Mouse (Mus musculus) heart, postnatal 0 days (tissue): ENCODE measurements around the gene Mef2a. TPM values are rescaled to one million over a fixed set of nuclear protein-coding genes. Genes with fewer than 3 reads are reported as not detected.

Experiments used
- ATAC-seq: fragments of 200-750 bp; cut with Nextera tagmentation; 2 replicates; pipeline ENCODE4 v1.8.0; 2017; ENCODE audit warnings: low read depth, moderate number of reproducible peaks, moderate library complexity; ENCODE audit not compliant: insufficient read depth
- DNase-seq: peaks from one replicate; pipeline ENCODE4 v3.0.0-alpha.2; 2016; ENCODE audit warnings: low spot score
- H3K27ac ChIP-seq: fragments of 300-500 bp; sonication (generic); 2 replicates; pipeline ENCODE4 v1.5.1; 2014; ENCODE audit warnings: low read depth, mild to moderate bottlenecking
- H3K27me3 ChIP-seq: fragments of 300-500 bp; sonication (generic); 2 replicates; pipeline ENCODE4 v1.6.1; 2014; ENCODE audit warnings: low read length, mixed read lengths; ENCODE audit not compliant: control insufficient read depth, insufficient read depth
- H3K36me3 ChIP-seq: fragments of 300-500 bp; sonication (generic); replicated peaks from 2 replicates; pipeline ENCODE4 v1.6.1; 2014; ENCODE audit warnings: low read length, mixed read lengths; ENCODE audit not compliant: control insufficient read depth, insufficient read depth
- H3K4me1 ChIP-seq: fragments of 300-500 bp; sonication (generic); 2 replicates; pipeline ENCODE4 v1.6.1; 2014; ENCODE audit warnings: antibody characterized with exemption; ENCODE audit not compliant: control insufficient read depth, insufficient read depth
- H3K4me2 ChIP-seq: fragments of 300-500 bp; sonication (generic); 2 replicates; pipeline ENCODE4 v1.6.1; 2014; ENCODE audit warnings: low read depth, mild to moderate bottlenecking, low read length, moderate library complexity
- H3K4me3 ChIP-seq: fragments of 300-500 bp; sonication (generic); 2 replicates; pipeline ENCODE4 v1.5.1; 2014; ENCODE audit warnings: low read depth, low read length
- H3K9ac ChIP-seq: fragments of 300-500 bp; sonication (generic); replicated peaks from 2 replicates; pipeline ENCODE4 v1.6.1; 2014; ENCODE audit warnings: low read depth, low read length, mixed read lengths
- H3K9me3 ChIP-seq: fragments of 300-500 bp; sonication (generic); replicated peaks from 2 replicates; pipeline ENCODE4 v1.6.1; 2016; ENCODE audit warnings: low read length; ENCODE audit not compliant: control insufficient read depth
- CTCF ChIP-seq: IDR thresholded peaks from 2 replicates; pipeline ENCODE4 v1.5.1; 2016; ENCODE audit warnings: antibody characterized with exemption, control low read depth, low read depth
- EP300 ChIP-seq: IDR thresholded peaks from 2 replicates; pipeline ENCODE4 v1.6.1; 2016; ENCODE audit warnings: antibody characterized with exemption, low read depth
- WGBS: fragments of 180-500 bp; shearing (Covaris S2); extraction: QIAGEN DNeasy Blood & Tissue Kit; methylation state at CpG from one replicate; pipeline ENCODE4 v1.1.7; 2014; 5-methylcytosine and 5-hydroxymethylcytosine counted together
- polyA plus RNA-seq: library from polyadenylated mRNA; unstranded; fragments of >200 nt; fragmentation: Nextera tagmentation; extraction: Ambion mirVana; gene quantifications from 2 replicates; pipeline ENCODE4 v1.2.1, GENCODE M21; 2015
- total RNA-seq: library from RNA; depleted of rRNA; stranded (reverse); fragments of >200 nt; gene quantifications from 2 replicates; pipeline ENCODE4 v1.2.3, GENCODE M21; 2014; ENCODE audit warnings: low replicate concordance

Gene Mef2a
- total and polyA plus RNA-seq, 2 experiments from 2014 or later = 112 to 165 TPM

DNA sequence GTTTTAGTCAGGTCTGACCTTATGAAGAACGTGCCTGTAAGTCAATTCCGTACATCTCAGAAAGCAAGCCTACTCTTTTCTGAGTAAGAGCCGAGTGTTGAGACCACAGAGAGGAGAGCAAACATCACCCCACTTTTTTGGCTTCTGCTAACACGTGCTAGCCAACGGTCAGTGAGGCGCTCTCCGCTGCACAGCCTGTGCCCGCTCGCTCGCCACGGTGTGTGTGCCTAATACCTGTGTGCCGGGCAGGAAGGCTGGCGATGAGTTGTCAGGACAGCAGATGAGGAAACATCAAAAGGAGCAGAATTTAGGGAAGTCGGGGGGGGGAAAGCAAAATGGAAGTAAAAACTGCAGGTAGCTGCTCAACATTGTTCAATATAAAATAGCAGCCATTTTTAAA, 140.2 kb downstream of the Mef2a start:
- DNase-seq (no peak), ATAC-seq (no peak)
- WGBS = 78% methylated on average over 14 of the region's 14 CpGs
- H3K9me3 ChIP-seq = no peaks in the 10 kb centered on the region
- H3K9ac ChIP-seq = no peak overlapping the region
- no peaks in the 10 kb centered on the region for H3K27me3 ChIP-seq
- H3K27ac ChIP-seq = peak overlapping the region; percentile 46
- no peak overlapping the region for H3K4me3 ChIP-seq
- peaks cover 46% of the 10 kb centered on the region for H3K36me3 ChIP-seq
- H3K4me1 ChIP-seq = peaks cover 51% of the 10 kb centered on the region
- H3K4me2 ChIP-seq = no peak overlapping the region
- TF ChIP-seq CTCF = no peak
- no peak for TF ChIP-seq EP300

- WGBS = 33% methylated on average over 3 of the region's 3 CpGs
- H3K27me3 ChIP-seq = no peaks in the 10 kb centered on the region
- H3K9ac ChIP-seq = peak overlapping the region; percentile 35
- no peak overlapping the region for H3K4me3 ChIP-seq
- ATAC-seq = peak; percentile 58
- peaks cover 48% of the 10 kb centered on the region for H3K36me3 ChIP-seq
- H3K9me3 ChIP-seq = no peaks in the 10 kb centered on the region
- DNase-seq = peak; percentile 46
- H3K27ac ChIP-seq = peak overlapping the region; percentile 96
- TF ChIP-seq EP300 = no peak; the same call in 1 of the 2 replicates
- TF ChIP-seq CTCF = no peak
- H3K4me2 ChIP-seq = peak overlapping the region; percentile 25; the same call in 1 of the 2 replicates
- peaks cover 47% of the 10 kb centered on the region for H3K4me1 ChIP-seq
Measured at GRCm38 (mm10) chr7:67230640-67231140, 142.0 kb downstream of the Mef2a start.

DNA sequence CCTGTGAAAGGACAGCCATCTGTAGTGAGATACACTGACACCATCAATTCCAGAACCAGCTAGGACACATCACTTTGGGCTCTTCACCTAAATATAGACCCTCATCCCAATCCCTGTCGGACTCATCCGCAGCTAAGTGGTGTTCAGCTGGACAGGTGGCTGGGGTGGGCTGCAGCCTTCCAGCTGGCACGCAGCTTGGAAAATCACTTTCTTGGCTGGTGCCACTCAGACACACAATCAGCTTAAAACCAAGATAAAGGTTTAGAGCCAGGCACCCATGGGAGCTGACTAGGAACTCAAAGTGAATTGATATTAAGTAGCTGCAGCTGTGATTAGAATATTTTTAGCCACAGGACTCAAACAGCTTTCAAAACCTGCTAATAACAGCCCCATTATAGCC, 142.4 kb downstream of the Mef2a start:
- TF ChIP-seq EP300 (peak; percentile 32; the same call in 1 of the 2 replicates), CTCF (no peak)

GRCm38 (mm10) chr7:67229701-67230100, 143.0 kb downstream of the Mef2a start:
- DNase-seq = no peak
- H3K9me3 ChIP-seq = no peaks in the 10 kb centered on the region
- H3K27ac ChIP-seq = peak overlapping the region; percentile 96
- no peak for TF ChIP-seq CTCF
- TF ChIP-seq EP300 = no peak
- H3K27me3 ChIP-seq = no peaks in the 10 kb centered on the region
- no peak overlapping the region for H3K4me3 ChIP-seq
- H3K36me3 ChIP-seq = peaks cover 50% of the 10 kb centered on the region
- 53% methylated on average over 3 of the region's 3 CpGs for WGBS
- no peak for ATAC-seq
- peaks cover 41% of the 10 kb centered on the region for H3K4me1 ChIP-seq
- H3K4me2 ChIP-seq = no peak overlapping the region
- H3K9ac ChIP-seq = no peak overlapping the region

More for the DNA sequence above, 142.4 kb downstream of the Mef2a start:
- 13% methylated on average over 3 of the region's 3 CpGs for WGBS
- peak; percentile 79 for DNase-seq
- H3K4me3 ChIP-seq = no peak overlapping the region
- H3K4me1 ChIP-seq = peaks cover 44% of the 10 kb centered on the region
- peak overlapping the region; percentile 25; the same call in 1 of the 2 replicates for H3K4me2 ChIP-seq
- H3K27ac ChIP-seq = peak overlapping the region; percentile 96
- no peaks in the 10 kb centered on the region for H3K9me3 ChIP-seq
- H3K9ac ChIP-seq = 0 out of 2 replicates have a peak overlapping the region, but pooled peaks have one; percentile 35
- H3K36me3 ChIP-seq = peaks cover 48% of the 10 kb centered on the region
- ATAC-seq = peak; percentile 58
- no peaks in the 10 kb centered on the region for H3K27me3 ChIP-seq

DNA sequence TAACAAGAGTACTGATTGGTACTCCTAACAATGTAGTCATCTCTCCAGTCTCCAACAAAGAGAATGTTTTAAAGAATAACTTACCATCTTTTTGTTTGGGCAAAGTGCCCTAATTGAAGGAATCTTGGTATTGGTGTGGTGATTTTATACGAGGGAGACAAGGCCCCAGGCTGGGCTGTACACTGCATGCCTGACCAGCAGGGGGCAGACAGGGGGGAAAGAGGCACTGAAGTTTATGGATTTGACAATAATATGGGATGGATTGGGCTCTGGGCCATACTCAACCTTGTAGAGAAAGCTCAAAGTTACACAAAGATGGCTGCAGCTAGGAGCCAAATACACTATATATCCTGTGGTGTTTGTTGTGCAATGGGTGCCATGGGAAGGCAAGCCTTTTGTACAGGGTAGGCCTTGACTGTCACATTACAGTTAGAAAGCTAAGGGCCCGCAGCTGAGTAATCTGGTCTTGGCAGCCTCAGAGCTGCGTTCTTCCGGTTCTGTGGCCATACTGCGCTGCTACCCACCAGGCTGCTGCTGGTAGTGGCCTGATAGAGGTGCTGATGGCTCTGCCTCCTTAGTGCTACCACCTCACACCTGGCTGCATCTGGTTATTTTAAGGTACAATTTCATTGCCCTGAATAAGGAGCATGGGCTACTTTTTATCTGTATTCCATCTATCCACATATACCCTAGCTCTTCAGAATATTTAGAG, 143.6 kb downstream of the Mef2a start:
- H3K9me3 ChIP-seq = no peaks in the 10 kb centered on the region
- H3K27ac ChIP-seq = peak overlapping the region; percentile 96
- 62% methylated on average over 5 of the region's 5 CpGs for WGBS
- H3K4me3 ChIP-seq = no peak overlapping the region
- peaks cover 42% of the 10 kb centered on the region for H3K4me1 ChIP-seq
- H3K4me2 ChIP-seq = no peak overlapping the region
- TF ChIP-seq CTCF (peak; percentile 71), EP300 (no peak)
- DNase-seq (no peak), ATAC-seq (peak; percentile 45; the same call in 1 of the 2 replicates)
- H3K36me3 ChIP-seq = peaks cover 46% of the 10 kb centered on the region
- H3K9ac ChIP-seq = no peak overlapping the region
- H3K27me3 ChIP-seq = no peaks in the 10 kb centered on the region
